Mouse (Mus musculus) Patski (cell line): ENCODE measurements around the gene Gfod1. TPM values are rescaled to one million over a fixed set of nuclear protein-coding genes. Genes with fewer than 3 reads are reported as not detected.

Source experiments
- ATAC-seq: fragments of 100-300 bp; one replicate; pipeline ENCODE4 v1.8.0; 2021
- CTCF ChIA-PET: fragments of 350-600 bp; sonication (Branson Sonifier 250); formaldehyde crosslinking; loops from one replicate; lab custom pipeline; 2022; ENCODE audit warnings: inconsistent platforms; lab: Charles Lee
- POLR2A ChIA-PET: fragments of 350-600 bp; sonication (Branson Sonifier 250); formaldehyde crosslinking; loops from one replicate; lab custom pipeline; 2022; ENCODE audit warnings: antibody characterized with exemption, inconsistent platforms; lab: Charles Lee
- DNase-seq: peaks from one replicate; pipeline ENCODE4 v3.0.0-alpha.2; 2011; ENCODE audit warnings: low read depth, low spot score
- H3K27me3 ChIP-seq: fragments of 371-371 bp; one replicate; pipeline ENCODE4 v1.5.1; 2021
- CTCF ChIP-seq: fragments of 100-300 bp; IDR thresholded peaks from one replicate; pipeline ENCODE4 v1.5.1; 2021
- in situ Hi-C: fragments of 300-500 bp; cut with MboI; formaldehyde crosslinking; loops from 3 replicates; pipeline ENCODE4 v1.11.1; 2018; ENCODE audit warnings: low pct_unique_long_range_greater_than_20kb, mixed read lengths
- polyA plus RNA-seq: library from polyadenylated mRNA; unstranded; gene quantifications from one replicate; pipeline ENCODE4 v1.2.3, GENCODE M21; 2021

The Gfod1 gene
- polyA plus RNA-seq, 1 experiment from 2014 or later: 1.3 TPM

- ChIA-PET POLR2A (no interaction called here), CTCF (no interaction called here)
- DNase-seq: no peak
- ATAC-seq: no peak
- in situ Hi-C loops: no loop called here
- no peaks in the 10 kb centered on the region for H3K27me3 ChIP-seq
- TF ChIP-seq CTCF: no peak
These were observed 70.6 kb downstream of the Gfod1 start for GRCm38 (mm10) chr13:43233331-43233730.

GRCm38 (mm10) chr13:43231965-43232860 lies 71.8 kb downstream of the Gfod1 start:
- POLR2A ChIA-PET: interaction anchor here (1.0 kb wide), 1 partner anchor 9 kb away, joined by 3 read pairs; no protein-coding TSS in a partner anchor
- H3K27me3 ChIP-seq: no peaks in the 10 kb centered on the region
- CTCF ChIA-PET: interaction anchor here (1.0 to 1.3 kb wide), 4 partner anchors 11 to 59 kb away, joined by 3 to 4 read pairs (median 4); no protein-coding TSS in a partner anchor
- in situ Hi-C loops: no loop called here
- DNase-seq (peak; percentile 84), ATAC-seq (peak; percentile 82)
- TF ChIP-seq CTCF: no peak

- POLR2A ChIA-PET: no interaction called here
- CTCF ChIA-PET: interaction anchor here (1.0 to 1.3 kb wide), 2 partner anchors 10 to 20 kb away, joined by 3 to 4 read pairs; no protein-coding TSS in a partner anchor
- in situ Hi-C loops: no loop called here
- H3K27me3 ChIP-seq: no peaks in the 10 kb centered on the region
- ATAC-seq (no peak), DNase-seq (no peak)
- TF ChIP-seq CTCF: no peak
These were observed 73.1 kb downstream of the Gfod1 start for GRCm38 (mm10) chr13:43230842-43231241.

GRCm38 (mm10) chr13:43230238-43230637 lies 73.7 kb downstream of the Gfod1 start:
- ATAC-seq: no peak
- TF ChIP-seq CTCF: no peak
- ChIA-PET CTCF (no interaction called here), POLR2A (no interaction called here)
- H3K27me3 ChIP-seq: no peaks in the 10 kb centered on the region
- in situ Hi-C loops: no loop called here
- DNase-seq: no peak

- TF ChIP-seq CTCF: no peak
- no peak for DNase-seq
- ChIA-PET POLR2A (no interaction called here), CTCF (no interaction called here)
- no peak for ATAC-seq
- H3K27me3 ChIP-seq: no peaks in the 10 kb centered on the region
- in situ Hi-C loops: no loop called here
These were observed 74.2 kb downstream of the Gfod1 start for GRCm38 (mm10) chr13:43229767-43230166.

- in situ Hi-C loops: no loop called here
- CTCF ChIA-PET: no interaction called here
- no peaks in the 10 kb centered on the region for H3K27me3 ChIP-seq
- POLR2A ChIA-PET: no interaction called here
- ATAC-seq (no peak), DNase-seq (no peak)
- no peak for TF ChIP-seq CTCF
These were observed 75.8 kb downstream of the Gfod1 start for GRCm38 (mm10) chr13:43228141-43228540.

GRCm38 (mm10) chr13:43226041-43226440 lies 77.9 kb downstream of the Gfod1 start:
- ATAC-seq: no peak
- DNase-seq: no peak
- CTCF ChIA-PET: interaction anchor here (1.1 kb wide), 1 partner anchor 27 kb away, joined by 3 read pairs; no protein-coding TSS in a partner anchor
- no peaks in the 10 kb centered on the region for H3K27me3 ChIP-seq
- in situ Hi-C loops: no loop called here
- POLR2A ChIA-PET: no interaction called here
- TF ChIP-seq CTCF: no peak

GRCm38 (mm10) chr13:43225161-43225560 lies 78.8 kb downstream of the Gfod1 start:
- POLR2A ChIA-PET: no interaction called here

GRCm38 (mm10) chr13:43222084-43222483 lies 81.9 kb downstream of the Gfod1 start:
- in situ Hi-C loops: no loop called here
- no peak for ATAC-seq
- no peak for TF ChIP-seq CTCF
- no peaks in the 10 kb centered on the region for H3K27me3 ChIP-seq
- ChIA-PET POLR2A (interaction anchor here (2.0 kb wide), 1 partner anchor 23 kb away, joined by 4 read pairs; no protein-coding TSS in a partner anchor), CTCF (interaction anchor here (1.6 kb wide), 1 partner anchor 9 kb away, joined by 4 read pairs; no protein-coding TSS in a partner anchor)
- DNase-seq: no peak

More at GRCm38 (mm10) chr13:43225161-43225560, 78.8 kb downstream of the Gfod1 start:
- in situ Hi-C loops: no loop called here
- CTCF ChIA-PET: interaction anchor here (1.1 kb wide), 1 partner anchor 26 kb away, joined by 3 read pairs; no protein-coding TSS in a partner anchor
- DNase-seq (no peak), ATAC-seq (no peak)
- no peak for TF ChIP-seq CTCF
- H3K27me3 ChIP-seq: no peaks in the 10 kb centered on the region

GRCm38 (mm10) chr13:43221290-43221689 lies 82.7 kb downstream of the Gfod1 start:
- POLR2A ChIA-PET: interaction anchor here (2.0 kb wide), 1 partner anchor 22 kb away, joined by 4 read pairs; no protein-coding TSS in a partner anchor
- no peaks in the 10 kb centered on the region for H3K27me3 ChIP-seq
- in situ Hi-C loops: no loop called here
- no peak for DNase-seq
- ATAC-seq: peak; percentile 57
- no peak for TF ChIP-seq CTCF
- CTCF ChIA-PET: interaction anchor here (1.6 kb wide), 1 partner anchor 10 kb away, joined by 4 read pairs; no protein-coding TSS in a partner anchor
